Mouse (Mus musculus) hindlimb bud, embryonic 11.5 days (tissue): ENCODE results near the gene Fry.
A peak's percentile ranks its signal among the peaks of the same experiment; 100 is the strongest.

Source experiments
- DNase-seq: peaks from one replicate; pipeline ENCODE4 v3.0.0-alpha.2; 2012; ENCODE audit warnings: low read depth, low spot score; ENCODE audit errors: extremely low spot score

Fry gene

GRCm38 (mm10) chr5:150219457-150219856 is 101.0 kb downstream of the Fry start:
- no peak for DNase-seq

GRCm38 (mm10) chr5:150220333-150220732 is 101.9 kb downstream of the Fry start:
- DNase-seq: no peak

- DNase-seq: no peak
Observed at GRCm38 (mm10) chr5:150221806-150222205, 103.4 kb downstream of the Fry start.

DNA sequence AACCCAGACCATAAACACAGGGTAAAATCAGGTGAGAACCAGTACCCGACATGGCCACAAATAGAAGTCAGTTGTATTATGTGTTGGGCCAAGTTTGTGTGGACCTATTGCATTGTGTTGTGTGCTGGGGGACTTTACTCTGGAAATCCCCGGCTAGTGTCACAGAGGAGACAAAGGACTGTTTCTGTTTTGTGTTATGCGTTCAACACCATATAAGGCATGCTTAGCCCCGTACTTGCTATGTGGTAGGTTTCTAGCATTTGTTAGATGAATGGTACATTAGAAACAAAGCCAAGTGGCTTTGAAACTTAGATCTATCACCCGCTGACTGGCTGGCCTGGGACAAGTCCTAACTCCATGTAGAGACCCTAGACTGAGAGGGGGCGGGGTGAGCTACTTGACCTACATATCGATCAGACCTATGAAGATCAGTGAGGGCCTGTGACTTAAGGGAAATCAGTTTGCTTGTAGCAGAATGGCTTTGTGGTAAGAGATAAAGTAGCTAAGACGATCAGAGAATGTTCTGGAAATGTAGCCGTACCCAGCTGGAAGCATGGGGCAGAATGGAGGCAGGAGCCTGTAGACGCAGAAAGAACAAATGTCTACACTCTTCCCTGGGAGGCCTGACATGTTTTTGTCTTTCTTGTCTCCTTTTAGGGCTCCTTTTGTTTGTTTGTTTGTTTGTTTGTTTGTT is 105.2 kb downstream of the Fry start:
- no peak for DNase-seq

- no peak for DNase-seq
Observed at GRCm38 (mm10) chr5:150229086-150229485, 110.6 kb downstream of the Fry start.

GRCm38 (mm10) chr5:150229776-150230175 is 111.3 kb downstream of the Fry start:
- no peak for DNase-seq

DNA sequence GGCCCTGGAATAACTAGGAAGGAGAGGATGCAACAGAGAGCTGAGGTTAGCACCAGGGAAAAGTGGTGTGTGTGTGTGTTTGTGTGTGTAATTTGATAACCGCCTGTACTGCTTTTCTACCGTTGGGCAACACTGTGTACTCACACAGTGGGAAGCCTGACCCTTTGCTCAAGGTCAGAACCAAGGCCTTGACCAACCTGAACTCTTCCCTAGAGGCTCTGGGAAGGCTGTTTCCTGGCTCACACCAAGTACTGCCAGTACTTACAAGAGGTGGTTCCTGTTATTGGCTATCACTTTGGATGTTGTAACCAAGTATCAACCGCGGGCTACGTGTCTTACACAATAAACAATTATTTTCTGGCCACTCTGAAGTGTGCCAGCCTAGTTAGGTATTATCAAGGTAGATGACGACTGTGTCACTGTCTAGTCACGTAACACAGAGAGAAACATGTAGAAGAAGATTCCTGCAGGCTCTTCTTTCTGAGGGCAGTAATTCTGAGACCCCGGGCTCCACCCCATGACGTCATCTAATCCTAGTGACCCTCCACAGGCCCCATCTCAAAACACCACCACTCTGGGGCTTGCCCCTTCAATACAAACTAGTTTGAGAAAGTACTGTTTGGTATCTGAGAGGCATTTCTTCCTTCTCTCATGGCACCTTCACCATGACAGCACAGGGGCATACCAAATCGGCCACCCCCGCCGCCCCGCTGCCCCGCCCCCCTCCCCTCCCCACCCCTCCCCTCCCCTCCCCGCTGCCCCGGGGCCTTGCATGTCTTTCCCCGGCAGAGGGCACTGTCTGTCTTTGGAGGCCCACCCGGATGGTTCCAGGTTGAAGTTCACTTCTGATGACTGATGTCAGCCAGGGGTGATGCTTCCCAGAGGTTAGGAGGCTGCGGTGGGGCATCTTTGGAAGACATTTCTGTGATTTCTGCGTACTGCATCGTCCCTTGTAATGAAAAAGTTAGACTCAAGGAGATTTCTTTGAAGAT is 114.0 kb downstream of the Fry start:
- no peak for DNase-seq

DNA sequence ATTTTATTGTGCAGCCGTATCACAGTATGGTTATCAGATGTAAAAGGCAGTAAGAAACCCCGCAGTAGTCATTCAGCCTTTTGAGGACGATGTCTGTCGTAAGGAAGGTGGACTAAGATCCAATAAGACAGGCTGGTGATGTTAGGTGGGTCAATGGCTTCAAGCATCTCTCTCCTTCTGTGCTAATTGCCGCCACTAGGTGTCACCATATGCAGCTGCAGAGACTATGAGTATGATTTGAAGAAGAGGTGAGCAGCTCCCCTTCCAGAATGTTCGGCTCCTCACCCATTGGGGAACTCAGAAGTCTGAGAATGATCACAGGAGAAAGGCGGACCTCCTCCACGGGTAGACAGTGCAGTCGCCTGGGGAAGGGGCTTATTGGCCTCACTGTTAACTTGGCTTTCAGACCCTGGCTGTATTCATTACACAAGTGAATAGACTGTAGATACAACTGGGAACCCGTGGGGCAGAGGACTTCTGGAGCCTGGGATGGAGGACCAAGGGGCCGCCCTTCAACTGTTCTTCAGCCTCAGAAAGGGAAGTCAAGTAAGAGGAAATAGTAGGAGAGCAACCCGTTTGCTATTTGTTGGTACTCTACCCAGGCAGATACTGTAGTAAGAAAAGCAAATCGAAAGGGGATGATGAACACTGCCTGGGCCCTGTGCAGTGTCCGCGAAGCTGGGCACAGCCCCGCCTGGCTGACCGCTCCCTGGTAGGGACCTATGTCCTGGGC is 114.9 kb downstream of the Fry start:
- peak; percentile 33 for DNase-seq

- DNase-seq: no peak
Observed at GRCm38 (mm10) chr5:150235931-150236330, 117.5 kb downstream of the Fry start.

- DNase-seq: no peak
Observed at GRCm38 (mm10) chr5:150236597-150236996, 118.2 kb downstream of the Fry start.

- no peak for DNase-seq
Observed at GRCm38 (mm10) chr5:150241638-150242037, 123.2 kb downstream of the Fry start.

GRCm38 (mm10) chr5:150246737-150247136 is 128.3 kb downstream of the Fry start:
- DNase-seq: no peak

DNA sequence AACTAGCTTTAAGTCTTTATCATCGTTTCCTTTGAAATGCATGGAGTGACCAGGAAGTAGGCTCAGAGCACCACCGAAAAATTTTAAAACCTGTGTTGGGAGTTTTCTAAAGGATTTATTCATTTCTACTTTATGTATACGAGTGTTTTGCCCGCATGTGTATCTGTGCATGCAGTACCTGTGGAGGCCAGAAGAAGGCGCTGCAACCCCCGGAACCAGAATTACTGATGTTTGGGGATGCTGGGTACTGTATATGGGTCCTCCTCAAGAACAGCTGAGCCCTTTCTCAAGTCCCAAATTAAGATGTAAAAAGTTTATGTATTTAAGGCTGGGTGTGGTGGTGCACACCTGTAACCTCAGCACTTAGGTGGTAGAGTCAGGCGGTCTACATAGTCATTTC is 139.3 kb downstream of the Fry start:
- DNase-seq: no peak

DNA sequence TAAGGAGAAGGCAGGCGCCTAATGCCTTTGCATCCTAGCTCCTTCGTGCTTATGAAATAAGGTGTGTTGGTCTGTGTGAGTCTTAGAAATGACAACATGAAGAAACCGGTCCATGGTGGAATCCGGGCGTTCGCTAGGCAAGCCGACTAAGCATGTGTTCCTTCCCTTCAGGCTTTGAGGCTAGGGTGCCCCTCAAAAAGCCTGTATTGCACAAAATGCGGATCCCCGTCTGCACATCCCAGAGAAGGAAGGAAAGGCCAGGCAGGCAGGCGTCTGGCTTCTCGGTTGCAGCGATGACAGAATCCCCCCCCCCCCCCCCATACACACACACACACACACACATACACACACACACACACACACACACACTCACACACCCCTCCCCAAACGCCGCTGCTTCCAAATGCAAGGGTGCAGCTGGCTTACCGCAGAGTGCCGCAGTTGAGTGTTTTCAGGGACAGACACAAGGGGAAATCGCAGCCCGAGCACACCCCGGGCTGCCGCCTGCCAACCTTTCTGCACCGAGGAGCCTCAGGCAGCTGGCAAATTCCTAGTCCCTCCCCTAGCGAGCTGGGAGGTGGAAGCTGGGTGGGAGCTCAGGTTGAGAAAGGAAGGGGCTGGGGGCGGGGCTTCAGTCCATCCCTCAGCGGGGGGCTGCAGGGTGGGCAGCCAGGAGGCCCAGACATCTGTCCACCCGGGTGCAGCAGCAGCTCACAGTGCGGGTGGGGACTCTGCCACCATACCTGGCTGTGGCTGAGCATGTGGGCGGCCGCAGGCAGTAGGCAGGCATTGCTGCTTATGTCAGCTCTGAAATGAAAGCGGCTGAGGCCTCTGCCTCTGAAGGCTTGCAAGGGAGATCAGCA is 141.0 kb downstream of the Fry start:
- no peak for DNase-seq

DNA sequence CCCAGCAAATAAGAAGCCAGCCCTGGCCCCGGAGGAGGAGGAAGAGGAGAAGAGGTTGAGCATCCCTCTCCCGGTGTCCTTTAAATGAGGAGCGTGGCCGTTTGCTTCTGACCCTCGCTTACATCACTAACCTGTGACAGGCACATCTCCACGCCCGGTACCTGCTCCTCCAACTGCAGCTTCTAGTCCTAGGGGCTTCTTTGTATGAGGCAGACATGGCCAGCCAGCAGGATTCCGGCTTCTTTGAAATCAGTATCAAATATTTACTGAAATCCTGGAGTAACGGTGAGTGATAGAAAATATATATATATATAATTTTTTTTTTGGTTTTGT is 141.6 kb downstream of the Fry start:
- no peak for DNase-seq

DNA sequence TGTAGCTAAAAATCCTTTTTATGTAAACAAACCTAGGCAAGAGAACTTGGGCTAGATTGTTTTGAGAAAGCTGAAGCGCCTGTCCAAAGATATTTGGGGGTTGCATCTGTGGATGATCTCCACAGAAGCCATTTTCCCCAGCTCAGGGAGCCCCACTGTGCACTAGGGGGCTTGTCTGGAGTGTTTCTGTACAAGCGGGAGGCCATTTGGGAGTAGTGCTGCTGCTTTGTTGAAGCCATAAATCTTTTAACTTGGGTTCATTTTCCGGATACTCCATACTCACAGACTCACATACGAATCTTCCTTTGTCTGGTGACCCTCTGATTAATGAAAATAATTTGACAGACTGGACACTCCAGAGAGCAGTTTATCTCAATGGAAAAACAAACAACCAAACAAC is 142.9 kb downstream of the Fry start:
- no peak for DNase-seq

GRCm38 (mm10) chr5:150262046-150262716 is 143.7 kb downstream of the Fry start:
- no peak for DNase-seq

- DNase-seq: no peak
Observed at GRCm38 (mm10) chr5:150262717-150263103, 144.3 kb downstream of the Fry start.

DNA sequence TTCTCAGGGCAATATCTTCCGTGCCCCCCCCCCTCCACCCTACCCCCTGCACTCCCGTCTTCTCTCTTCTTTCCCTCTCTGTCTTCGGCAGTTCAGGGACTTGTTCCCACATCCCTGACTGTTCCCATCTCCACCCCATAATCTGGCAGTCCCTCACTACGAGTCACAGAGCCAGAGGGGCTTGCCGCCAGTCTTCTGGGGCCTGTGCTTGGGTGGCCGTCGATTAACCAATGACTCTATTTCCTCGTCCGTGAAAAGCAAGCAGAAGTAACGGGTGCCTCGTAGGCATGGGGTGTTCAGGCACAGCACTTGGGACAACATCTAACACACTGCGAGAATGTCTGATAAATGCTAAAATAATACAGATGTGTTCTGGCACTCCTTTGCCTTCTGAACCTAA is 144.7 kb downstream of the Fry start:
- no peak for DNase-seq

DNA sequence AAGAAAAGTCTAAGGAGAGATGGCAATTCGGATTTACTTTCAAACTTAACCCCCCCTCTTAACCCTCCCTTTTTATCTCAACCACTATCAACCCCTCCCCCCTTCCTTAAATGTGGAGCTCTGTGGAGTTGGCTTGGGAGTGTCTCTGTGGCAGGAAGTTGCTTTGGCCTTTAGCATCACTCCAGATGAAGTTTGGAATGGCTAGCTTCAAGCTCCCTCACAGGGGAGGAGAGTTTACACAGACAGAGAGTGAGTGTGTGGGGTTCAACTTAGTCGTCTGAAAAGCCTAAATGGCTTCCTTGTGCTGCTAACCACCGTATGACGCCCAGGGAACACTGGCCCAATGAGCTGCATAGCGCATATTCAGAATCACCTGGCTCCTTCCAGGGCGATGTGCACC is 145.2 kb downstream of the Fry start:
- no peak for DNase-seq
